Mouse (Mus musculus) heart, postnatal 0 days (tissue): ENCODE data around the gene Pam. TPM values are rescaled to one million over a fixed set of nuclear protein-coding genes. Genes with fewer than 3 reads are reported as not detected.

Source experiments
- ATAC-seq: fragments of 200-750 bp; cut with Nextera tagmentation; 2 replicates; pipeline ENCODE4 v1.8.0; 2017; ENCODE audit warnings: low read depth, moderate number of reproducible peaks, moderate library complexity; ENCODE audit not compliant: insufficient read depth
- DNase-seq: peaks from one replicate; pipeline ENCODE4 v3.0.0-alpha.2; 2016; ENCODE audit warnings: low spot score
- H3K27ac ChIP-seq: fragments of 300-500 bp; sonication (generic); 2 replicates; pipeline ENCODE4 v1.5.1; 2014; ENCODE audit warnings: low read depth, mild to moderate bottlenecking
- H3K27me3 ChIP-seq: fragments of 300-500 bp; sonication (generic); 2 replicates; pipeline ENCODE4 v1.6.1; 2014; ENCODE audit warnings: low read length, mixed read lengths; ENCODE audit not compliant: control insufficient read depth, insufficient read depth
- H3K36me3 ChIP-seq: fragments of 300-500 bp; sonication (generic); replicated peaks from 2 replicates; pipeline ENCODE4 v1.6.1; 2014; ENCODE audit warnings: low read length, mixed read lengths; ENCODE audit not compliant: control insufficient read depth, insufficient read depth
- H3K4me1 ChIP-seq: fragments of 300-500 bp; sonication (generic); 2 replicates; pipeline ENCODE4 v1.6.1; 2014; ENCODE audit warnings: antibody characterized with exemption; ENCODE audit not compliant: control insufficient read depth, insufficient read depth
- H3K4me2 ChIP-seq: fragments of 300-500 bp; sonication (generic); 2 replicates; pipeline ENCODE4 v1.6.1; 2014; ENCODE audit warnings: low read depth, mild to moderate bottlenecking, low read length, moderate library complexity
- H3K4me3 ChIP-seq: fragments of 300-500 bp; sonication (generic); 2 replicates; pipeline ENCODE4 v1.5.1; 2014; ENCODE audit warnings: low read depth, low read length
- H3K9ac ChIP-seq: fragments of 300-500 bp; sonication (generic); replicated peaks from 2 replicates; pipeline ENCODE4 v1.6.1; 2014; ENCODE audit warnings: low read depth, low read length, mixed read lengths
- H3K9me3 ChIP-seq: fragments of 300-500 bp; sonication (generic); replicated peaks from 2 replicates; pipeline ENCODE4 v1.6.1; 2016; ENCODE audit warnings: low read length; ENCODE audit not compliant: control insufficient read depth
- CTCF ChIP-seq: IDR thresholded peaks from 2 replicates; pipeline ENCODE4 v1.5.1; 2016; ENCODE audit warnings: antibody characterized with exemption, control low read depth, low read depth
- EP300 ChIP-seq: IDR thresholded peaks from 2 replicates; pipeline ENCODE4 v1.6.1; 2016; ENCODE audit warnings: antibody characterized with exemption, low read depth
- WGBS: fragments of 180-500 bp; shearing (Covaris S2); extraction: QIAGEN DNeasy Blood & Tissue Kit; methylation state at CpG from one replicate; pipeline ENCODE4 v1.1.7; 2014; 5-methylcytosine and 5-hydroxymethylcytosine counted together
- polyA plus RNA-seq: library from polyadenylated mRNA; unstranded; fragments of >200 nt; fragmentation: Nextera tagmentation; extraction: Ambion mirVana; gene quantifications from 2 replicates; pipeline ENCODE4 v1.2.1, GENCODE M21; 2015
- total RNA-seq: library from RNA; depleted of rRNA; stranded (reverse); fragments of >200 nt; gene quantifications from 2 replicates; pipeline ENCODE4 v1.2.3, GENCODE M21; 2014; ENCODE audit warnings: low replicate concordance

Pam gene
- total and polyA plus RNA-seq, 2 experiments from 2014 or later, result 804 to 1,082 TPM

DNA sequence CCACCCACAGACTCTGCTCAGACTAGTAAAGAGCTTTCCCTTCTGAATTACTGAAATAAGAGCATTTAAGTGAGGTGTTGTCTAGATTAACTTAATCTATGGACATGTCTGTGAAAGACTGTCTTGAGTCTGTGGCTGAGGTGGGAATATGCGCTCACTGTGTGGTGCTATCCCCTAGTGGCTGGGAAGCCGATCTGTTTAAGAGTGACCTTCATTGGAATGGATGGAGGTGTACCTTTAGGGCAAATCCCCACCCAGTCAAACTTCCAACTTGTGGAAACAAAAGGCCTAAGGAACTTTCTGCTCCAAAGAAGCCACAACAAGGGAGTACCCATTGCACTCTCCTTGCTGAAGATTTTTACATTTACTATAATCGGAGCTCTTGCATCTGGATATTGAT is 301.3 kb downstream of the Pam start:
- peak; percentile 26; the same call in 1 of the 2 replicates for TF ChIP-seq CTCF
- no peak for TF ChIP-seq EP300
- 86% methylated on average over 3 of the region's 3 CpGs for WGBS
- H3K27me3 ChIP-seq, result no peaks in the 10 kb centered on the region
- no peaks in the 10 kb centered on the region for H3K9me3 ChIP-seq
- no peak for ATAC-seq
- H3K9ac ChIP-seq, result no peak overlapping the region
- no peak overlapping the region for H3K4me3 ChIP-seq
- no peaks in the 10 kb centered on the region for H3K36me3 ChIP-seq
- H3K4me1 ChIP-seq, result no peaks in the 10 kb centered on the region
- H3K4me2 ChIP-seq, result no peak overlapping the region
- H3K27ac ChIP-seq, result no peak overlapping the region
- DNase-seq, result no peak

DNA sequence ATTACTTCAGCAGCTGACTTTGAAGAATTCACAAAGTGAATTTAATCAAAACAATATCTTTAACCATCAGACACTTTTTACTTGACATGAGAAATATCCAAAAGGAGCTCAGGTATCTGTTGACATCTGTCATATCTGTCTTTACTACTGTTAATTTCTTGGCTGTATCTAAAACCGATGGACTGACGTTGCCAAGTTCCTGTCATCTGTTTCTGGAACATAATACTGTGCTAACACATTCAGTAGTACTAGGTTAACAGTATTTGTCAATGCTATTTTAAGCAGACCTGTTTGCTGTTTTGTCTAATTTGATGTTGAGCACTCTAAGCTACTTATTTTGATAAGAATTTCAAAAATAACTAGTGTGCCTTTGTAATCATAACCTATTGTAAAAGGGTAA is 307.0 kb downstream of the Pam start:
- DNase-seq (peak; percentile 70), ATAC-seq (peak; percentile 76)
- no peak overlapping the region for H3K4me2 ChIP-seq
- H3K9ac ChIP-seq, result no peak overlapping the region
- H3K36me3 ChIP-seq, result no peaks in the 10 kb centered on the region
- no peaks in the 10 kb centered on the region for H3K27me3 ChIP-seq
- peak overlapping the region; percentile 83 for H3K27ac ChIP-seq
- WGBS, result 27% methylated on average over 2 of the region's 2 CpGs
- no peak overlapping the region for H3K4me3 ChIP-seq
- H3K9me3 ChIP-seq, result no peaks in the 10 kb centered on the region
- TF ChIP-seq EP300, result peak; percentile 85
- TF ChIP-seq CTCF, result no peak
- 0 out of 2 replicates have a peak, but pooled peaks cover 4% of the 10 kb centered on the region for H3K4me1 ChIP-seq

DNA sequence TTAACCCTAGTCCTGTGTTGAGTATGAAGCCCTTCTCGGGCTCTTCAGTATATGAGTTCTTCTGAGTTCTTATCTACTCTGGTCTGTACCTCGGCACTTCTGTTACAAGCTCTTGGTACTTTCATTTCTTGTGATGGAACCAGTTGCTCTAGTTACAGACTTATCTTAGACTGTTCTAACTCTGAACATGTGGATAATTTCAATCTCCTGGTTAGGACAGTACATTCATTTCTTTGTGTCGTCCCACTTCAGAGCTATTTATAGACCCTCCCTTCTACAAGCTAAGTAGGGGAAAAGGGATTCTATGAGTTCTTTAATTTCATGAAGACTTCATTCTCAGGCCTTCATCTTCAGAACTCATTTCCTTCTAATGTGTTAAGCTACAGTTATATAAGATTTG is 307.8 kb downstream of the Pam start:
- no peak overlapping the region for H3K4me2 ChIP-seq
- TF ChIP-seq EP300 (peak; percentile 67; the same call in 1 of the 2 replicates), CTCF (no peak)
- H3K36me3 ChIP-seq, result no peaks in the 10 kb centered on the region
- DNase-seq (peak; percentile 69), ATAC-seq (peak; percentile 80)
- H3K9ac ChIP-seq, result no peak overlapping the region
- WGBS, result 33% methylated on average over 3 of the region's 3 CpGs
- peak overlapping the region; percentile 83 for H3K27ac ChIP-seq
- no peaks in the 10 kb centered on the region for H3K27me3 ChIP-seq
- H3K4me3 ChIP-seq, result no peak overlapping the region
- no peaks in the 10 kb centered on the region for H3K9me3 ChIP-seq
- 0 out of 2 replicates have a peak, but pooled peaks cover 4% of the 10 kb centered on the region for H3K4me1 ChIP-seq

DNA sequence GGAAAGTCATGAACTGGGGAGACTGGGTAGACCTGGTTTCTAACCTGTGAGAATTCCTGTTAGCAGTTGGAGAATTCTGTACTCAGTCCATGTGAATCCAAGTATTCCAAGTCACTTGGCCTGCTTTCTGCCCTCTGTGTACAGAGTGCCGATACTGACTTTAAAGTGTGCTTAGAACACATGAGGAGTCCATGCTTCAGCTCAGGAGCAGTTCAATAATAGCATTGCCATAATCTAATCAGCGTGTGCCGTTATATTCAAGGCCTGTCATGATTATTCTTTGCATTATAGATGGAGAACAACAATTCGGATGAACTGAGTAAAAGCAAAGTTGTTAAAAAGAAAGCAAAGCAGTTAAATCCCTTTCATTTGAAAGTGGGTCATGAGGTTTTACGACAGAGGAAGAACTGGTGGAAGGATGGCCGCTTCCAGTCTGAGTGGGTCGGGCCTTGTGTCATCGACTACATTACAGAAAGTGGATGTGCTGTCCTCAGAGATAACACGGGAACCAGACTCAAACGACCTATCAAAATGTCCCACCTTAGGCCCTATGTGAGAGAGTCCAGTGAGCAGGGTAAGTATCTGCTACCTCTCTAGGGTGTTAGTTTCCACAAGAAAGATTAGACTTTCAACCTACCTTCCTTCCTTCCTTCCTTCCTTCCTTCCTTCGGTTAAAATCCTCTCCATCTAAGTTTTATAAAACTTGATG is 309.6 kb downstream of the Pam start:
- no peak overlapping the region for H3K4me2 ChIP-seq
- H3K27ac ChIP-seq, result no peak overlapping the region
- no peak for TF ChIP-seq CTCF
- TF ChIP-seq EP300, result no peak
- 82% methylated on average over 11 of the region's 11 CpGs for WGBS
- no peaks in the 10 kb centered on the region for H3K9me3 ChIP-seq
- no peaks in the 10 kb centered on the region for H3K27me3 ChIP-seq
- 0 out of 2 replicates have a peak, but pooled peaks cover 4% of the 10 kb centered on the region for H3K4me1 ChIP-seq
- ATAC-seq, result no peak
- H3K4me3 ChIP-seq, result no peak overlapping the region
- H3K9ac ChIP-seq, result no peak overlapping the region
- H3K36me3 ChIP-seq, result no peaks in the 10 kb centered on the region
- DNase-seq, result no peak

DNA sequence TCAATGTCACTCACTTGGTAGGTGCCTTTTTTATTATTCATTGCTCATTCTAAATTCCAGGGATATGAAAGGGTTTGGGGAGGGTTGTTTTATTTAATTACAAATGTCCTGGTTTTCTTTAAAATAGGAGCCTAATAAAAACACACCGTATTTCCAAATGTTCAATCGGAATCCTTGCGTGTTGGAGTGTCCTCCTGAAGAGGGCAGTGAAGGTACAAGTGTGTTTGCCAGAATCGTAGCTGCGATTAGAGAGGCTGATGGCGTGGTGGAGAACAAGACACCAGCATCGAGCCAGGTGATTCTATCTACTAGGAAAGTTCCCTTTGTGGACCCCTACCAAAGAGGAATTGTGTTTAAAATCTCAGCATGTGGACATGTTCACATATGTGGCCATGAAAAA is 310.5 kb downstream of the Pam start:
- Histone ChIP-seq H3K4me2 (no peak overlapping the region), H3K4me3 (no peak overlapping the region), H3K4me1 (0 out of 2 replicates have a peak, but pooled peaks cover 4% of the 10 kb centered on the region), H3K27me3 (no peaks in the 10 kb centered on the region), H3K9me3 (no peaks in the 10 kb centered on the region), H3K36me3 (no peaks in the 10 kb centered on the region), H3K9ac (no peak overlapping the region), H3K27ac (no peak overlapping the region)
- TF ChIP-seq CTCF, result peak; percentile 58
- no peak for TF ChIP-seq EP300
- DNase-seq (no peak), ATAC-seq (no peak)
- 52% methylated on average over 7 of the region's 7 CpGs for WGBS
